Mouse (Mus musculus): ENCODE results near the gene Ostm1. TPM values are rescaled to one million over a fixed set of nuclear protein-coding genes. Genes with fewer than 3 reads are reported as not detected.

Gene Ostm1
- polyA plus RNA-seq, 1 experiment = 13.0 TPM

DNA sequence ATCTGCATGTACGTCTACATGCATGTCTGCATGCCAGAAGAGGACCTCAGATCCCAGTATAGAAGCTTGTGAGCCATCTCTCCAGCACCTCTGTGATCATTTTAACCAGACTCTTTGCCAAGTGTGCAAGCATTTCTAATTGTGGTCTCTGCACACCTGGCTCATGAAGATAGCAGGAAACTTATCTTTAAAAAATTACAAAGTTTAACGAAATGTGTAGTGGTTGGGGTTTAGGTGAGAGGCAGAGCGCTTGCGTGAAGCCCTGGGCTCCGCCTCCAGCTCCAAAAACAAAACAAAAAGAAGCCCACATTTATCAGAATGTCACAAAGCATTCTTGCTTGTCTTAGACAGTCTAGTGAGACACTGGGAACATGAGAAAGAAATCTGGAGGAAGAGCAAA is 104.3 kb downstream of the Ostm1 start:
- H3K27ac ChIP-seq (ENCODE audit: insufficient read depth, low read depth, low read length) = no peak overlapping the region
- no peak overlapping the region for H3K4me3 ChIP-seq (ENCODE audit: low read depth, low read length)
- peaks cover 2% of the 10 kb centered on the region; the same call in 1 of the 2 replicates for H3K4me1 ChIP-seq (ENCODE audit: control insufficient read depth, insufficient read depth, insufficient read length, low read length)
- 83% methylated on average over 5 of the region's 5 CpGs for WGBS
- TF ChIP-seq CTCF (IDR thresholded peaks at IDR 0.05; ENCODE audit: extremely low read depth, insufficient read length, insufficient replicate concordance, low read depth, low read length) (no peak), POLR2A (IDR thresholded peaks at IDR 0.05; ENCODE audit: low read depth, low read length) (no peak)
- peaks cover 20% of the 10 kb centered on the region for H3K36me3 ChIP-seq (ENCODE audit: control insufficient read depth, insufficient read depth, low read length)
- H3K27me3 ChIP-seq (ENCODE audit: control insufficient read depth, insufficient read depth, low read length) = no peaks in the 10 kb centered on the region

DNA sequence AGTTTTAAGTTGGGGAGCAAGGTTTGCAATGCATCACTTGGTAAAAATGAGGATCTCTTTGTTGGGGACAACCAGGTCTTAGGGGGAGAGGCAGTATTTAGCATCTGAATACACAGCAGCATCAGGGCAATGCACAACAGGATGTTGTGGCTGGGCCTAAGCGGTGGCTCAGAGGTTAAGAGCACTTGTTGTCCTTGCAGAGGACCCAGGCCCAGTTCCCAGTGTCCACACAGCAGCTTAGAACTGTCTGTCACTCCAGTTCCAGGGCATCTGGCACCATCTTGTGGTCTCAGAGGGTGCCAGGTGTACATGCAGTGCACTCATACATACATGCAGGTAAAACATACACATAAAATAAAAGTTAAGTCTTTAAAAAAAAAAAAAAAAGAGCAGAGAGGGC is 106.1 kb downstream of the Ostm1 start:
- Histone ChIP-seq H3K27ac (ENCODE audit: insufficient read depth, low read depth, low read length) (no peak overlapping the region), H3K36me3 (ENCODE audit: control insufficient read depth, insufficient read depth, low read length) (peaks cover 22% of the 10 kb centered on the region), H3K4me3 (ENCODE audit: low read depth, low read length) (no peak overlapping the region), H3K27me3 (ENCODE audit: control insufficient read depth, insufficient read depth, low read length) (no peaks in the 10 kb centered on the region), H3K4me1 (ENCODE audit: control insufficient read depth, insufficient read depth, insufficient read length, low read length) (peaks cover 2% of the 10 kb centered on the region; the same call in 1 of the 2 replicates)
- TF ChIP-seq CTCF (IDR thresholded peaks at IDR 0.05; ENCODE audit: extremely low read depth, insufficient read length, insufficient replicate concordance, low read depth, low read length) (no peak), POLR2A (IDR thresholded peaks at IDR 0.05; ENCODE audit: low read depth, low read length) (no peak)
- 88% methylated on average over 1 of the region's 1 CpGs for WGBS

DNA sequence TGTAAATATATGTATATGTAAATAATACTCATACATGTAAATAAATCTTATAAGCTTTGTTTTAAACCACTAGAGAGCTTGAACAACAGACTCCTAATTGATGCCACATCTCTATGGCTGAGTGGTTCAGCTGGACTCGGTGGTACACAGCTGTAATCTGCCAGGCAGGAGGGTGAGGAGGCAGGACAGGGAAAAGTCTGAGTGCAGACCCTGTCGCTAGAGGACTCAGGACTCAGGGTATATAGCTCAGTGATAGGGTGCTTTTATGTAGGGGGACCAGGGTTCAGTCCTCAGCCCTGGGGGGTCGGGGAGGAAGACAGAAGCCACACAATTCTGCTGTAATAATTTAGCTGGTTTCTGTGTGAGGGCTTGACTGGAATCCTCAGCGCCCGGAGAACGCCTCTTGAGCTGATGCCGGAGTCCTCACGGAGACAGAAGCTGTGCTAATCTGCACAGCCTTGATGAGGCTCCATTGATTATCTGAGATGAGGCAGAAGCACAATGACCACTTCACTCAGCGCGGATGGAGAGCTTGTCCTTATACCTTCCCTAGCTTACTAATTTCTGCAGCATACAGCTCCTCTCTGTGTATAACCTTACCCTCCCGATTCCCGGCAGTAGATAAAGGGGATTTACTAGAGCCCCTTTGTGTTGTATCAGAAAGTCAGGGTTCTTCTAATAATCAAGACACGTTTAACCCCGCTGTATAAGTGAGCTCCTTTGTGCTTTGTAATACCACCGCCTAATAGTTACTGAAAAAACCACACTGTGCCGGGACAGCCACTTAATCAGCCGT is 106.8 kb downstream of the Ostm1 start:
- WGBS = 91% methylated on average over 17 of the region's 17 CpGs
- TF ChIP-seq POLR2A (IDR thresholded peaks at IDR 0.05; ENCODE audit: low read depth, low read length) (no peak), CTCF (IDR thresholded peaks at IDR 0.05; ENCODE audit: extremely low read depth, insufficient read length, insufficient replicate concordance, low read depth, low read length) (no peak)
- Histone ChIP-seq H3K4me3 (ENCODE audit: low read depth, low read length) (no peak overlapping the region), H3K27ac (ENCODE audit: insufficient read depth, low read depth, low read length) (no peak overlapping the region), H3K27me3 (ENCODE audit: control insufficient read depth, insufficient read depth, low read length) (no peaks in the 10 kb centered on the region), H3K4me1 (ENCODE audit: control insufficient read depth, insufficient read depth, insufficient read length, low read length) (peaks cover 2% of the 10 kb centered on the region; the same call in 1 of the 2 replicates), H3K36me3 (ENCODE audit: control insufficient read depth, insufficient read depth, low read length) (peaks cover 21% of the 10 kb centered on the region)

DNA sequence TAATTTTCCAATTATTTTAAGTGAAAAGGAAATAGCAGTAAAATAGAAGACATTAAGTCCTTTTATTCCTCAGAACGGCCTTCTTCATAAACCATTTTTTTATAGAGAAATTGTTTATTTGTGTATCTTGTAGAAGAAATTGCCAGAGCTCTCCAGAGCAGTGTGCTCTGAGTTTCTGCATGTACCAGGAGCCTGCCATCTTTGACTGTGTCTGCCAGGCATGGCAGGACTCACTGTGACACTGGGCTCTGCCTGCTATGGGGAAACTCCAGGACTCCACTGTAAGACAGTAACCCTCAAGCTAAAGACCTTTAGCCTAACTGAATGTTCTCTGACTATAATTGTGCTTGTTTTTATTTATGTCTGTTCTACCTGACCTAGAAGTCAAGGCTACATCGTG is 107.4 kb downstream of the Ostm1 start:
- Histone ChIP-seq H3K36me3 (ENCODE audit: control insufficient read depth, insufficient read depth, low read length) (peaks cover 17% of the 10 kb centered on the region), H3K4me1 (ENCODE audit: control insufficient read depth, insufficient read depth, insufficient read length, low read length) (peaks cover 2% of the 10 kb centered on the region; the same call in 1 of the 2 replicates), H3K4me3 (ENCODE audit: low read depth, low read length) (no peak overlapping the region), H3K27me3 (ENCODE audit: control insufficient read depth, insufficient read depth, low read length) (no peaks in the 10 kb centered on the region), H3K27ac (ENCODE audit: insufficient read depth, low read depth, low read length) (no peak overlapping the region)
- TF ChIP-seq POLR2A (IDR thresholded peaks at IDR 0.05; ENCODE audit: low read depth, low read length) = no peak
- TF ChIP-seq CTCF (IDR thresholded peaks at IDR 0.05; ENCODE audit: extremely low read depth, insufficient read length, insufficient replicate concordance, low read depth, low read length) = no peak
- 86% methylated on average over 2 of the region's 2 CpGs for WGBS

DNA sequence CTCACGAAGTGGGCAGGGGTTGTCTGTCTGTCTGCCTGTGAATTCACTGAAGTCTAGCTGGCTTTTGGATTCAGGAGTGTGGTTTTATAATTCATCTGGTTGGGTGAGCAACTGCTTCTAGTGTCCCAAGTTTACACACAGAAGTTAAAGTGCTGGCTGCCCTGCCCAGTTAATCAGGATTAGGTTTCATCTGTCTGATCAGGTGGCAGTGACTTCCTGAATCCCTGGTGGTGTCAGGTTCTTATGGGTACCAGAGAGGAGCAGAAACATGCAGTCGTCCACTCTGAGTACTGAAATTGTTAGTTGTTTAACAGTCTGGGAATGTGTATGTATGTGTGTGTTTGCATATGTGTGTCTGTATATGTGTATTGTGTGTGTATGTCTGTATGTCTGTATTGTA is 108.5 kb downstream of the Ostm1 start:
- TF ChIP-seq POLR2A (IDR thresholded peaks at IDR 0.05; ENCODE audit: low read depth, low read length) (no peak), CTCF (IDR thresholded peaks at IDR 0.05; ENCODE audit: extremely low read depth, insufficient read length, insufficient replicate concordance, low read depth, low read length) (no peak)
- no peak overlapping the region for H3K4me3 ChIP-seq (ENCODE audit: low read depth, low read length)
- WGBS = 90% methylated on average over 2 of the region's 2 CpGs
- H3K27ac ChIP-seq (ENCODE audit: insufficient read depth, low read depth, low read length) = no peak overlapping the region
- peaks cover 18% of the 10 kb centered on the region for H3K36me3 ChIP-seq (ENCODE audit: control insufficient read depth, insufficient read depth, low read length)
- H3K27me3 ChIP-seq (ENCODE audit: control insufficient read depth, insufficient read depth, low read length) = no peaks in the 10 kb centered on the region
- H3K4me1 ChIP-seq (ENCODE audit: control insufficient read depth, insufficient read depth, insufficient read length, low read length) = no peaks in the 10 kb centered on the region

DNA sequence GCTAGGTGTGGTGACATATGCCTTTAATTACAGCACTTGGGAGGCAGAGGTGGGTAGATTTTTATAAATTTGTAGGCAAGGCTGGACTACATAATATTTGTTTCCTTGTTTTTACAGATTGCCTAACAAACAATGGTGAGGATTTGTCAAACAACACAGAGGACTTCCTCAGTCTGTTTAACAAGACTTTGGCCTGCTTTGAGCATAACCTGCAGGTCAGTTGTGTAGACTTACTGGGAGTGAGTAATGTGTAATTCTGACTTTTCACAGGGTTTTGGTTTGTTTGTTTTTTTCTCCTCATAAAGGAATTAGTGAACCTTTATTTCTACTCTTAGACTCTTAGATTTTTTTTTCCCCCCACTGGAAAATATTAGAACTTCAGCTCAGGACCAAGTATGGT is 109.2 kb downstream of the Ostm1 start:
- Histone ChIP-seq H3K27ac (ENCODE audit: insufficient read depth, low read depth, low read length) (no peak overlapping the region), H3K4me1 (ENCODE audit: control insufficient read depth, insufficient read depth, insufficient read length, low read length) (peaks cover 1% of the 10 kb centered on the region; the same call in 1 of the 2 replicates), H3K4me3 (ENCODE audit: low read depth, low read length) (no peak overlapping the region), H3K36me3 (ENCODE audit: control insufficient read depth, insufficient read depth, low read length) (peaks cover 18% of the 10 kb centered on the region), H3K27me3 (ENCODE audit: control insufficient read depth, insufficient read depth, low read length) (no peaks in the 10 kb centered on the region)
- TF ChIP-seq CTCF (IDR thresholded peaks at IDR 0.05; ENCODE audit: extremely low read depth, insufficient read length, insufficient replicate concordance, low read depth, low read length) (no peak), POLR2A (IDR thresholded peaks at IDR 0.05; ENCODE audit: low read depth, low read length) (no peak)

DNA sequence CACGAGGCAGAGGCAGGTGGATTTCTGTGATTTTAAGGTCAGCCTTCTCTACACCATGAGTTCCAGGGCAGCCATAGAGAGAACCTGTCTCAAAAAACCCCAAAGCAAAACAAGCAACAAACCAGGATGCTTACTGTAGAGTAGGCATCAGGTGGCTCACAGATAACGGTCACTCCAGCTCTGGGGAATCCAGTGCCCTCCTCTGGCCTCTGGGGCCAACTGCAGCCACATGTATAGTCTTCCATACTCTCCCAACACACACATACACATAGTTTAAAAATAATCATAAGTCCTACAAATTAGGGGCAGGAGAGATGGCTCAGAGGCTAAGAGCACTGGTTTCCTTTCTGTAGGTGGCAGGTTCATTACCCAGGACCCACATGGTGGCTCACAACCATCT is 109.9 kb downstream of the Ostm1 start:
- peaks cover 22% of the 10 kb centered on the region for H3K36me3 ChIP-seq (ENCODE audit: control insufficient read depth, insufficient read depth, low read length)
- WGBS = 86% methylated on average over 2 of the region's 2 CpGs
- TF ChIP-seq CTCF (IDR thresholded peaks at IDR 0.05; ENCODE audit: extremely low read depth, insufficient read length, insufficient replicate concordance, low read depth, low read length) (peak; percentile 33; the same call in 1 of the 2 replicates), POLR2A (IDR thresholded peaks at IDR 0.05; ENCODE audit: low read depth, low read length) (no peak)
- H3K4me1 ChIP-seq (ENCODE audit: control insufficient read depth, insufficient read depth, insufficient read length, low read length) = peaks cover 5% of the 10 kb centered on the region; the same call in 1 of the 2 replicates
- no peak overlapping the region for H3K27ac ChIP-seq (ENCODE audit: insufficient read depth, low read depth, low read length)
- no peak overlapping the region for H3K4me3 ChIP-seq (ENCODE audit: low read depth, low read length)
- H3K27me3 ChIP-seq (ENCODE audit: control insufficient read depth, insufficient read depth, low read length) = no peaks in the 10 kb centered on the region
